Mouse (Mus musculus) cortical plate, adult 2 months (tissue): ENCODE measurements at regions not wholly inside any gene's neighbourhood (a gene's known extent, or its start where the extent isn't known, plus 50 kb on each side); places are given as distances from the start of the nearest gene placed in this dataset.

Source experiments
- CTCF ChIP-seq: fragments of 200-500 bp; IDR thresholded peaks from 2 replicates; pipeline ENCODE4 v1.5.1; 2011; ENCODE audit warnings: mild to moderate bottlenecking, control low read depth, low read length; ENCODE audit not compliant: insufficient read depth; ENCODE audit errors: extremely low read depth
- POLR2A ChIP-seq: fragments of 200-500 bp; IDR thresholded peaks from 2 replicates; pipeline ENCODE4 v1.6.1; 2011; ENCODE audit warnings: mild to moderate bottlenecking, low read length, control low read depth; ENCODE audit not compliant: insufficient read depth; ENCODE audit errors: extremely low read depth

GRCm38 (mm10) chr10:87787521-87787920 is 70.5 kb upstream of the Igf1 start:
- no peak for TF ChIP-seq CTCF
- no peak for TF ChIP-seq POLR2A
